Mouse (Mus musculus): Measurements from ENCODE around the gene Sfxn4. TPM values are rescaled to one million over a fixed set of nuclear protein-coding genes. Genes with fewer than 3 reads are reported as not detected.

Gene Sfxn4
- total and polyA plus RNA-seq, 3 experiments: 2.2 to 3.9 (median 3.1) TPM

GRCm38 (mm10) chr19:60789452-60789851, 71.8 kb downstream of the Sfxn4 start:
- TF ChIP-seq BHLHE40 (IDR thresholded peaks at IDR 0.05; ENCODE audit: low read depth, low read length): 0 out of 2 replicates have a peak, but pooled peaks have one; percentile 21
- no peak for TF ChIP-seq ETS1 (conservative IDR thresholded peaks at IDR 0.05; ENCODE audit: low read depth, low read length)
- 0 out of 2 replicates have a peak, but pooled peaks have one; percentile 36 for TF ChIP-seq SIN3A (IDR thresholded peaks at IDR 0.05; ENCODE audit: low read length)
- in situ Hi-C loops (cut with MboI; ENCODE audit: low pct_ligation_motif_present, low pct_unique_long_range_greater_than_20kb, low sequenced_read_pairs): no loop called here
- peak overlapping the region; percentile 99 for H3K9ac ChIP-seq (ENCODE audit: insufficient read depth, low read depth)
- dilution Hi-C loops (cut with MboI; ENCODE audit: extremely low pct_ligation_motif_present, extremely low pct_unique_long_range_greater_than_20kb, low sequenced_read_pairs): no loop called here
- no peak for DNase-seq (ENCODE audit: extremely low read depth)
- H3K4me2 ChIP-seq (ENCODE audit: insufficient read depth, low read depth, poor library complexity, severe bottlenecking): peak overlapping the region; percentile 56; the same call in 1 of the 2 replicates
- H3K79me2 ChIP-seq (replicated peaks; ENCODE audit: control insufficient read depth, extremely low read depth, insufficient read depth, poor library complexity, severe bottlenecking): peaks cover 46% of the 10 kb centered on the region
- H3K36me3 ChIP-seq (replicated peaks in 1 of 2; ENCODE audit: control insufficient read depth in 1 of 2, insufficient read depth in 1 of 2, low read length in 1 of 2): peaks cover 0 to 9% of the 10 kb centered on the region in 2 experiments
- no peaks in the 10 kb centered on the region for H3K27me3 ChIP-seq (replicated peaks)
- H3K4me3 ChIP-seq (replicated peaks in 1 of 3; ENCODE audit: low read depth in 2 of 3, low read length in 2 of 3, poor library complexity in 1 of 3): peak overlapping the region; percentile 81 to 96 (median 92)
- peak overlapping the region; percentile 95 for H3K27ac ChIP-seq (ENCODE audit: insufficient read depth, low read depth)
- no peaks in the 10 kb centered on the region for H3K9me3 ChIP-seq (replicated peaks; ENCODE audit: low read length)
- peaks cover 0 to 27% of the 10 kb centered on the region in 2 experiments; a peak in 2 of 4 replicates for H3K4me1 ChIP-seq (ENCODE audit: control insufficient read depth in 1 of 2, insufficient read depth in 2 of 2)

DNA sequence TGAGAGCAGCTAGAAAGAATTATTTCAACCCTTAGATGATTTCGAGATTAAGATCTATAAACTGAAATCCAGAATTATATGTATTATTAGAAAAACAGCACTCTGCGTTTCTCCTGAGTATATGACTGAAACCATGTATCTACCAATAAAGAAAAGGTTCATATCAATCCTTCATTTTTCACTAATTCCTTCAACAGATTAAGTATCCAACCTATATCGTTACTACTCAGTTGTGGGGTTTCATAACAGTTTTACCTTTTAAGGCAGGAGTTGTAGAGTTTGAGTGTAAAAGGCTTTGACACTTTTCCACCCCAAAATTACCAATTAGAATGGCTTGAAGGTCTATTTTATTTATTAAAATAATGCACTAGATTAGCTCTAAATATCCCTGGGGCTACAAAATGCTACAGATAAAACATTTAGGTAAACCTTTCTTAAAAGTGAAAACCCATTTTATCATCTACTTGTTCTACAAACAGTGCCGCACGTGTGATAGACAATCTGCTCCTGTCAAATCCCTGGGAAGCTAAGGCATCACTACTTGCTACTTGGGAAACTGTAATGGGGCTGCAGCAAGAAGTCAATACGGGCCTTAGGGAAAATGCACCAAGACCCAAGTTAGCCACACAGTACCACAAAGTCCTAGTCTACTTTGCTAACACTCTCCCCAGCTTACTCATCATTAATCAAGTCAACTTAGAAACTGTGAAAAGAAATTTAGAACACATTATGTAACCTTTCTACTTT, 72.9 kb downstream of the Sfxn4 start:
- Histone ChIP-seq H3K4me3 (replicated peaks in 1 of 3; ENCODE audit: low read depth in 2 of 3, low read length in 2 of 3, poor library complexity in 1 of 3) (peak overlapping the region; percentile 64 to 92 (median 81)), H3K36me3 (replicated peaks in 1 of 2; ENCODE audit: control insufficient read depth in 1 of 2, insufficient read depth in 1 of 2, low read length in 1 of 2) (peaks cover 2 to 17% of the 10 kb centered on the region in 2 experiments), H3K9me3 (replicated peaks; ENCODE audit: low read length) (no peaks in the 10 kb centered on the region), H3K9ac (ENCODE audit: insufficient read depth, low read depth) (peak overlapping the region; percentile 99), H3K4me2 (ENCODE audit: insufficient read depth, low read depth, poor library complexity, severe bottlenecking) (peak overlapping the region; percentile 95), H3K27me3 (replicated peaks) (no peaks in the 10 kb centered on the region), H3K79me2 (replicated peaks; ENCODE audit: control insufficient read depth, extremely low read depth, insufficient read depth, poor library complexity, severe bottlenecking) (peaks cover 55% of the 10 kb centered on the region), H3K27ac (ENCODE audit: insufficient read depth, low read depth) (no peak overlapping the region), H3K4me1 (ENCODE audit: control insufficient read depth in 1 of 2, insufficient read depth in 2 of 2) (peaks cover 0 to 38% of the 10 kb centered on the region in 2 experiments; a peak in 2 of 4 replicates)
- DNase-seq (ENCODE audit: extremely low read depth): no peak
- no peak for TF ChIP-seq NELFE (IDR thresholded peaks at IDR 0.05; ENCODE audit: low read depth, low read length)
- TF ChIP-seq CHD1 (IDR thresholded peaks at IDR 0.05; ENCODE audit: low read depth, low read length): peak; percentile 42
- peak; percentile 46; the same call in 1 of the 2 replicates for TF ChIP-seq SIN3A (IDR thresholded peaks at IDR 0.05; ENCODE audit: low read length)
- TF ChIP-seq ZKSCAN1 (IDR thresholded peaks at IDR 0.05; ENCODE audit: borderline replicate concordance, low read depth, low read length): no peak
- no peak for TF ChIP-seq BHLHE40 (IDR thresholded peaks at IDR 0.05; ENCODE audit: low read depth, low read length)
- 0 out of 2 replicates have a peak, but pooled peaks have one; percentile 27 for TF ChIP-seq MXI1 (IDR thresholded peaks at IDR 0.05; ENCODE audit: low read depth, low read length)
- no peak for TF ChIP-seq POLR2A (IDR thresholded peaks at IDR 0.05; ENCODE audit: low read depth, low read length)
- in situ Hi-C loops (cut with MboI; ENCODE audit: low pct_ligation_motif_present, low pct_unique_long_range_greater_than_20kb, low sequenced_read_pairs): no loop called here
- dilution Hi-C loops (cut with MboI; ENCODE audit: extremely low pct_ligation_motif_present, extremely low pct_unique_long_range_greater_than_20kb, low sequenced_read_pairs): no loop called here

DNA sequence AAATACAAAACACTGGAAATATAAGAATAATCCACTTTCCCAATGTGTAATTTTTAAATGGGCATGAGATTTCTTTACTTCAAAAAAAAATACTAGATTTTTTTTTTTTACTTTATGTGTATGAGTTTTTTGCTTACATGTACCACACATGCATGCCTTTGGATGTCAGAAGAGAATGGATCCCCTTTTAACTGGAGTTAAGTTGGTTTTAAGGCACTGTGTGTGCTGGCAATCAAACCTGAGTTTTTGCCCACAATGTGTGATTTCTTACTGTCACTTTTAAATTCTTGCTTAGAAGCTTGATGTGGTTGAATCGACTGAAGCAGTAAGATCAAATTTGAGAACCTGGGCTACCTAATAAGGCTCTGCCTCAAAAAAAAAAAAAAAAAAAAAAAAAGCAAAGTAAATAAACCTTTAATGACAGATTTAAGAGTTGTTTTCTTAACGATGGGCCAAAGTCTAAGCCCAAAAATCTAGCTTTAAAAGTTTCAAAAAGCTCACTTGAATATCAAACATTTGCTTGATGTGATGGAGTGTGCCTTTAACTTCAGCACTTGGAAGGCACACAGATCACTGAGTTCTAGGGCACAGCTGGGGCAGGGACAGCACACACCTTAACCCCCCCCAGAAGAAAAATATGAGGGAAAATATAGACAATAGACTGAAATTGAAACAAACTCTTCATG, 73.7 kb downstream of the Sfxn4 start:
- Histone ChIP-seq H3K27ac (ENCODE audit: insufficient read depth, low read depth) (no peak overlapping the region), H3K36me3 (replicated peaks in 1 of 2; ENCODE audit: control insufficient read depth in 1 of 2, insufficient read depth in 1 of 2, low read length in 1 of 2) (peaks cover 2 to 23% of the 10 kb centered on the region in 2 experiments), H3K79me2 (replicated peaks; ENCODE audit: control insufficient read depth, extremely low read depth, insufficient read depth, poor library complexity, severe bottlenecking) (peaks cover 60% of the 10 kb centered on the region), H3K4me1 (ENCODE audit: control insufficient read depth in 1 of 2, insufficient read depth in 2 of 2) (peaks cover 0 to 46% of the 10 kb centered on the region in 2 experiments; a peak in 2 of 4 replicates), H3K4me2 (ENCODE audit: insufficient read depth, low read depth, poor library complexity, severe bottlenecking) (peak overlapping the region; percentile 94), H3K27me3 (replicated peaks) (no peaks in the 10 kb centered on the region), H3K9ac (ENCODE audit: insufficient read depth, low read depth) (peak overlapping the region; percentile 99), H3K4me3 (replicated peaks in 1 of 3; ENCODE audit: low read depth in 2 of 3, low read length in 2 of 3, poor library complexity in 1 of 3) (peak overlapping the region; percentile 38 to 92 (median 81)), H3K9me3 (replicated peaks; ENCODE audit: low read length) (no peaks in the 10 kb centered on the region)
- in situ Hi-C loops (cut with MboI; ENCODE audit: low pct_ligation_motif_present, low pct_unique_long_range_greater_than_20kb, low sequenced_read_pairs) (no loop called here), dilution Hi-C loops (cut with MboI; ENCODE audit: extremely low pct_ligation_motif_present, extremely low pct_unique_long_range_greater_than_20kb, low sequenced_read_pairs) (no loop called here)
- TF ChIP-seq ZNF384 (IDR thresholded peaks at IDR 0.05; ENCODE audit: low read depth, low read length): peak; percentile 39; the same call in 1 of the 2 replicates
- no peak for TF ChIP-seq TCF12 (IDR thresholded peaks at IDR 0.05; ENCODE audit: low read depth, low read length)
- DNase-seq (ENCODE audit: extremely low read depth): no peak

Other genes with a start within 250 kb of the Sfxn4 start
- gene Nanos1, start 105.5 kb downstream of the Sfxn4 start, total RNA-seq (2012; rRNA removed): 1.3 and 1.7 TPM in 2 replicates
- 3.1 and 3.2 TPM in 2 replicates for gene Nanos1, start 105.5 kb downstream of the Sfxn4 start, total RNA-seq (2014; rRNA removed)
- gene Nanos1, start 105.5 kb downstream of the Sfxn4 start, polyA plus RNA-seq (2012; ENCODE audit: insufficient read length, low read depth): 0.91 and 1.2 TPM in 2 replicates
- 213 and 240 TPM in 2 replicates for gene Eif3a, start 70.8 kb downstream of the Sfxn4 start, total RNA-seq (2012; rRNA removed)
- 120 and 128 TPM in 2 replicates for gene Eif3a, start 70.8 kb downstream of the Sfxn4 start, total RNA-seq (2014; rRNA removed)
- gene Eif3a, start 70.8 kb downstream of the Sfxn4 start, polyA plus RNA-seq (2012; ENCODE audit: insufficient read length, low read depth): 372 and 420 TPM in 2 replicates
- gene Fam45a, start 49.9 kb downstream of the Sfxn4 start, total RNA-seq (2012; rRNA removed): 16.2 TPM in 2 replicates
- gene Fam45a, start 49.9 kb downstream of the Sfxn4 start, total RNA-seq (2014; rRNA removed): 24.4 and 29.8 TPM in 2 replicates
- gene Fam45a, start 49.9 kb downstream of the Sfxn4 start, polyA plus RNA-seq (2012; ENCODE audit: insufficient read length, low read depth): 27.3 and 35.2 TPM in 2 replicates
- gene Prdx3, start 13.1 kb upstream of the Sfxn4 start, total RNA-seq (2012; rRNA removed): 180 and 210 TPM in 2 replicates
- gene Prdx3, start 13.1 kb upstream of the Sfxn4 start, total RNA-seq (2014; rRNA removed): 414 and 427 TPM in 2 replicates
- 230 and 246 TPM in 2 replicates for gene Prdx3, start 13.1 kb upstream of the Sfxn4 start, polyA plus RNA-seq (2012; ENCODE audit: insufficient read length, low read depth)
- gene Grk5, start 28.3 kb upstream of the Sfxn4 start, total RNA-seq (2012; rRNA removed): 5.7 and 7.7 TPM in 2 replicates
- gene Grk5, start 28.3 kb upstream of the Sfxn4 start, total RNA-seq (2014; rRNA removed): 7.4 and 7.6 TPM in 2 replicates
- 11.5 and 12.7 TPM in 2 replicates for gene Grk5, start 28.3 kb upstream of the Sfxn4 start, polyA plus RNA-seq (2012; ENCODE audit: insufficient read length, low read depth)